Mouse (Mus musculus): ENCODE data around the gene Pla2g2f. TPM values are rescaled to one million over a fixed set of nuclear protein-coding genes. Genes with fewer than 3 reads are reported as not detected.

Pla2g2f gene
- polyA plus RNA-seq, 1 experiment from 2014 or later = not detected

- Histone ChIP-seq H3K27ac (ENCODE audit: low read depth) (no peak overlapping the region), H3K4me3 (ENCODE audit: low read depth, low read length) (no peak overlapping the region), H3K4me1 (ENCODE audit: insufficient read depth) (no peaks in the 10 kb centered on the region), H3K9ac (no peak overlapping the region), H3K27me3 (ENCODE audit: insufficient read depth, low read length) (no peaks in the 10 kb centered on the region), H3K4me2 (no peak overlapping the region), H3K36me3 (ENCODE audit: insufficient read depth) (no peaks in the 10 kb centered on the region), H3K9me3 (ENCODE audit: low read depth, low read length) (no peaks in the 10 kb centered on the region)
- DNase-seq (no peak), ATAC-seq (ENCODE audit: insufficient read depth) (no peak)
- 79% methylated on average over 5 of the region's 5 CpGs for WGBS
- TF ChIP-seq CTCF (IDR thresholded peaks at IDR 0.05; ENCODE audit: low read depth) = no peak
Measured at GRCm38 (mm10) chr4:138719264-138719596, 38.2 kb downstream of the Pla2g2f start.

GRCm38 (mm10) chr4:138718586-138719263, 38.7 kb downstream of the Pla2g2f start:
- no peak for ATAC-seq (ENCODE audit: insufficient read depth)
- TF ChIP-seq CTCF (IDR thresholded peaks at IDR 0.05; ENCODE audit: low read depth) = no peak
- Histone ChIP-seq H3K9me3 (ENCODE audit: low read depth, low read length) (no peaks in the 10 kb centered on the region), H3K4me3 (ENCODE audit: low read depth, low read length) (no peak overlapping the region), H3K27ac (ENCODE audit: low read depth) (no peak overlapping the region), H3K9ac (no peak overlapping the region), H3K36me3 (ENCODE audit: insufficient read depth) (no peaks in the 10 kb centered on the region), H3K27me3 (ENCODE audit: insufficient read depth, low read length) (no peaks in the 10 kb centered on the region), H3K4me1 (ENCODE audit: insufficient read depth) (no peaks in the 10 kb centered on the region), H3K4me2 (no peak overlapping the region)
- WGBS = 78% methylated on average over 5 of the region's 5 CpGs
- DNase-seq = no peak

GRCm38 (mm10) chr4:138716697-138717096, 40.7 kb downstream of the Pla2g2f start:
- DNase-seq (no peak), ATAC-seq (ENCODE audit: insufficient read depth) (no peak)
- Histone ChIP-seq H3K4me2 (no peak overlapping the region), H3K4me1 (ENCODE audit: insufficient read depth) (no peaks in the 10 kb centered on the region), H3K9me3 (ENCODE audit: low read depth, low read length) (no peaks in the 10 kb centered on the region), H3K36me3 (ENCODE audit: insufficient read depth) (no peaks in the 10 kb centered on the region), H3K4me3 (ENCODE audit: low read depth, low read length) (no peak overlapping the region), H3K27me3 (ENCODE audit: insufficient read depth, low read length) (no peaks in the 10 kb centered on the region), H3K27ac (ENCODE audit: low read depth) (no peak overlapping the region), H3K9ac (no peak overlapping the region)
- 71% methylated on average over 9 of the region's 9 CpGs for WGBS
- TF ChIP-seq CTCF (IDR thresholded peaks at IDR 0.05; ENCODE audit: low read depth) = no peak

- H3K4me2 ChIP-seq = no peak overlapping the region
- H3K27me3 ChIP-seq (ENCODE audit: insufficient read depth, low read length) = no peaks in the 10 kb centered on the region
- no peak overlapping the region for H3K9ac ChIP-seq
- DNase-seq (no peak), ATAC-seq (ENCODE audit: insufficient read depth) (no peak)
- no peak overlapping the region for H3K4me3 ChIP-seq (ENCODE audit: low read depth, low read length)
- no peaks in the 10 kb centered on the region for H3K9me3 ChIP-seq (ENCODE audit: low read depth, low read length)
- 76% methylated on average over 1 of the region's 1 CpGs for WGBS
- H3K27ac ChIP-seq (ENCODE audit: low read depth) = no peak overlapping the region
- no peaks in the 10 kb centered on the region for H3K4me1 ChIP-seq (ENCODE audit: insufficient read depth)
- TF ChIP-seq CTCF (IDR thresholded peaks at IDR 0.05; ENCODE audit: low read depth) = no peak
- H3K36me3 ChIP-seq (ENCODE audit: insufficient read depth) = no peaks in the 10 kb centered on the region
Measured at GRCm38 (mm10) chr4:138714186-138714585, 43.2 kb downstream of the Pla2g2f start.

- 62% methylated on average over 8 of the region's 8 CpGs for WGBS
- H3K4me1 ChIP-seq (ENCODE audit: insufficient read depth) = no peaks in the 10 kb centered on the region
- ATAC-seq (ENCODE audit: insufficient read depth) (no peak), DNase-seq (no peak)
- TF ChIP-seq CTCF (IDR thresholded peaks at IDR 0.05; ENCODE audit: low read depth) = no peak
- H3K9ac ChIP-seq = no peak overlapping the region
- no peak overlapping the region for H3K4me2 ChIP-seq
- no peaks in the 10 kb centered on the region for H3K27me3 ChIP-seq (ENCODE audit: insufficient read depth, low read length)
- no peak overlapping the region for H3K27ac ChIP-seq (ENCODE audit: low read depth)
- no peaks in the 10 kb centered on the region for H3K9me3 ChIP-seq (ENCODE audit: low read depth, low read length)
- H3K36me3 ChIP-seq (ENCODE audit: insufficient read depth) = no peaks in the 10 kb centered on the region
- H3K4me3 ChIP-seq (ENCODE audit: low read depth, low read length) = no peak overlapping the region
Measured at GRCm38 (mm10) chr4:138712621-138713020, 44.8 kb downstream of the Pla2g2f start.

- no peak for DNase-seq
- Histone ChIP-seq H3K4me1 (ENCODE audit: insufficient read depth) (no peaks in the 10 kb centered on the region), H3K9me3 (ENCODE audit: low read depth, low read length) (no peaks in the 10 kb centered on the region), H3K4me2 (no peak overlapping the region), H3K27me3 (ENCODE audit: insufficient read depth, low read length) (no peaks in the 10 kb centered on the region), H3K36me3 (ENCODE audit: insufficient read depth) (no peaks in the 10 kb centered on the region), H3K27ac (ENCODE audit: low read depth) (no peak overlapping the region), H3K4me3 (ENCODE audit: low read depth, low read length) (no peak overlapping the region), H3K9ac (no peak overlapping the region)
- TF ChIP-seq CTCF (IDR thresholded peaks at IDR 0.05; ENCODE audit: low read depth) = no peak
- ATAC-seq (ENCODE audit: insufficient read depth) = no peak
- 67% methylated on average over 11 of the region's 11 CpGs for WGBS
Measured at GRCm38 (mm10) chr4:138712096-138712495, 45.3 kb downstream of the Pla2g2f start.

- Histone ChIP-seq H3K4me2 (no peak overlapping the region), H3K9me3 (ENCODE audit: low read depth, low read length) (no peaks in the 10 kb centered on the region), H3K36me3 (ENCODE audit: insufficient read depth) (no peaks in the 10 kb centered on the region), H3K9ac (no peak overlapping the region), H3K4me3 (ENCODE audit: low read depth, low read length) (no peak overlapping the region), H3K4me1 (ENCODE audit: insufficient read depth) (no peaks in the 10 kb centered on the region), H3K27ac (ENCODE audit: low read depth) (no peak overlapping the region), H3K27me3 (ENCODE audit: insufficient read depth, low read length) (no peaks in the 10 kb centered on the region)
- WGBS = 56% methylated on average over 17 of the region's 17 CpGs
- DNase-seq (no peak), ATAC-seq (ENCODE audit: insufficient read depth) (no peak)
- no peak for TF ChIP-seq CTCF (IDR thresholded peaks at IDR 0.05; ENCODE audit: low read depth)
Measured at GRCm38 (mm10) chr4:138711051-138711820, 46.2 kb downstream of the Pla2g2f start.
